Mouse (Mus musculus) inflammation-experienced regulatory T-cells, adult 6 months (primary cell): Measurements from ENCODE around the gene Ptpn7. TPM values are rescaled to one million over a fixed set of nuclear protein-coding genes. Genes with fewer than 3 reads are reported as not detected.
A peak's percentile ranks its signal among the peaks of the same experiment; 100 is the strongest.
"Not testable (repeated sequence)": the region's sequence is repeated elsewhere in the genome, so short reads cannot be mapped to it uniquely, and the experiment has no call there.

Experiments
- ATAC-seq: one replicate; pipeline ENCODE4 v1.8.0; 2017
- polyA plus RNA-seq, 3 experiments: library from polyadenylated mRNA; unstranded; fragments of 100-300 nt; shearing (Covaris generic); gene quantifications; one replicate each; pipeline ENCODE4 v1.2.1; 2017

Ptpn7 gene
- polyA plus RNA-seq = 100 to 1,000 TPM; 161 to 188 (median 171) TPM

GRCm38 (mm10) chr1:135132473-135132872, at the start of gene Ptpn7:
Gene Ptpn7 (plus strand): TSS chr1:135132700.
- ATAC-seq = peak; percentile 66

- no peak for ATAC-seq
Observed at GRCm38 (mm10) chr1:135083465-135083864, 49.0 kb upstream of the Ptpn7 start.

- ATAC-seq = no peak
Observed at GRCm38 (mm10) chr1:135085296-135085871, 47.1 kb upstream of the Ptpn7 start.

- ATAC-seq = no peak
Observed at GRCm38 (mm10) chr1:135086015-135086414, 46.5 kb upstream of the Ptpn7 start.

GRCm38 (mm10) chr1:135087414-135087813, 45.1 kb upstream of the Ptpn7 start:
- ATAC-seq = no peak

- no peak for ATAC-seq
Observed at GRCm38 (mm10) chr1:135089626-135090025, 42.9 kb upstream of the Ptpn7 start.

GRCm38 (mm10) chr1:135090914-135091313, 41.6 kb upstream of the Ptpn7 start:
- ATAC-seq = no peak

- no peak for ATAC-seq
Observed at GRCm38 (mm10) chr1:135094723-135095122, 37.8 kb upstream of the Ptpn7 start.

GRCm38 (mm10) chr1:135095189-135095588, 37.3 kb upstream of the Ptpn7 start:
- no peak for ATAC-seq

- ATAC-seq = no peak
Observed at GRCm38 (mm10) chr1:135096312-135096711, 36.2 kb upstream of the Ptpn7 start.

GRCm38 (mm10) chr1:135097441-135097840, 35.1 kb upstream of the Ptpn7 start:
- ATAC-seq = no peak

- ATAC-seq = no peak
Observed at GRCm38 (mm10) chr1:135098441-135098840, 34.1 kb upstream of the Ptpn7 start.

GRCm38 (mm10) chr1:135100400-135100799, 32.1 kb upstream of the Ptpn7 start:
- ATAC-seq = no peak

GRCm38 (mm10) chr1:135105124-135105523, 27.4 kb upstream of the Ptpn7 start, which contains the start of gene Lgr6:
Gene Lgr6 (minus strand): TSS chr1:135105276.
- peak; percentile 29 for ATAC-seq

- ATAC-seq = peak; percentile 61
Observed at GRCm38 (mm10) chr1:135105951-135106350, 26.5 kb upstream of the Ptpn7 start.

GRCm38 (mm10) chr1:135108611-135109010, 23.9 kb upstream of the Ptpn7 start:
- ATAC-seq = no peak

- peak; percentile 46 for ATAC-seq
Observed at GRCm38 (mm10) chr1:135110075-135110474, 22.4 kb upstream of the Ptpn7 start.

- ATAC-seq = not testable (repeated sequence)
Observed at GRCm38 (mm10) chr1:135111271-135111670, 21.2 kb upstream of the Ptpn7 start.

- peak; percentile 82 for ATAC-seq
Observed at GRCm38 (mm10) chr1:135112661-135113060, 19.8 kb upstream of the Ptpn7 start.

- no peak for ATAC-seq
Observed at GRCm38 (mm10) chr1:135124573-135125363, 7.7 kb upstream of the Ptpn7 start.

GRCm38 (mm10) chr1:135125990-135126389, 6.5 kb upstream of the Ptpn7 start:
- ATAC-seq = no peak

- ATAC-seq = no peak
Observed at GRCm38 (mm10) chr1:135126443-135127027, 6.0 kb upstream of the Ptpn7 start.

GRCm38 (mm10) chr1:135128011-135128441, 4.5 kb upstream of the Ptpn7 start:
- ATAC-seq = peak; percentile 5

GRCm38 (mm10) chr1:135128986-135129385, 3.5 kb upstream of the Ptpn7 start:
- no peak for ATAC-seq
